Mouse (Mus musculus): ENCODE measurements at regions not wholly inside any gene's neighbourhood (a gene's known extent, or its start where the extent isn't known, plus 50 kb on each side); places are given as distances from the start of the nearest gene placed in this dataset.

DNA sequence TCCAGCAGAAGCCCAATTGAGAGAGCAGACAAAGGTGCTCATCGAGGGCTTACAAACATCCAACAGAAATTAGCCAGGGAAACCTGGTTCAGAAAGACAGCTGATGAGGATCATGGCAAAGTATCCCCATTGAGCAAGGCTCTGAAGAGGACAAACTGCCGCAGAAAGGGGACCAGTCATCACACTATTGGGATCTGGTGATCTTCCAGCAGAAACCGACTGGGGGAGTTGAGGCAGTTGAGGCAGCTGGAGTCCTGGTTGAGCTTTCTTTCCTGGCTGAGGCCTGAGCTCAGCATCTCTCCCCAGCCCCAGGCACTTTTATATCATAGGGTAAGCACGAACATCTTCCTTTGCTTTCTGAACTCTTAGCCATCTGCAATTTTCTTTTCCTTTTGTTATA is 282.7 kb downstream of the Insig2 start:
- TF ChIP-seq POLR2A (IDR thresholded peaks at IDR 0.05; ENCODE audit: low read depth, low read length) (no peak), CTCF (IDR thresholded peaks at IDR 0.05; ENCODE audit: extremely low read depth, insufficient read length, insufficient replicate concordance, low read depth, low read length) (no peak)

Data from small intestine, adult 2 months (tissue).